Mouse (Mus musculus): ENCODE results near the gene Gm45208. TPM values are rescaled to one million over a fixed set of nuclear protein-coding genes. Genes with fewer than 3 reads are reported as not detected.

The Gm45208 gene
- polyA plus RNA-seq, 1 experiment: 0.22 TPM

GRCm38 (mm10) chrX:7722282-7722611 lies 202 bp downstream of the Gm45208 start:
- Histone ChIP-seq H3ac (ENCODE audit: control insufficient read depth, insufficient read length, low read depth) (peak overlapping the region; percentile 80), H3K27me3 (ENCODE audit: control insufficient read depth, insufficient read depth, insufficient read length) (no peaks in the 10 kb centered on the region), H3K36me3 (ENCODE audit: control insufficient read depth, insufficient read depth) (no peaks in the 10 kb centered on the region), H3K79me3 (ENCODE audit: low read depth) (no peaks in the 10 kb centered on the region), H3K4me3 (ENCODE audit: insufficient read depth, poor library complexity, severe bottlenecking) (peak overlapping the region; percentile 41), H3K79me2 (ENCODE audit: control insufficient read depth, insufficient read depth) (peaks cover 8% of the 10 kb centered on the region)
- TF ChIP-seq FOSL1 (IDR thresholded peaks at IDR 0.05; ENCODE audit: insufficient read depth, low read length, poor library complexity, severe bottlenecking): no peak
- TF ChIP-seq MYOD1 (IDR thresholded peaks at IDR 0.05; ENCODE audit: control insufficient read depth, insufficient read length, low read depth): no peak
- TF ChIP-seq MAX (IDR thresholded peaks at IDR 0.05): no peak
- TF ChIP-seq MYOG (IDR thresholded peaks at IDR 0.05; ENCODE audit: control insufficient read depth, extremely low read depth, insufficient read length): no peak
- TF ChIP-seq CTCF (IDR thresholded peaks at IDR 0.05; ENCODE audit: control insufficient read depth, insufficient read depth, insufficient read length): no peak
- no peak for TF ChIP-seq USF1 (IDR thresholded peaks at IDR 0.05; ENCODE audit: low read depth)
- TF ChIP-seq CEBPB (IDR thresholded peaks at IDR 0.05; ENCODE audit: low read depth): no peak

DNA sequence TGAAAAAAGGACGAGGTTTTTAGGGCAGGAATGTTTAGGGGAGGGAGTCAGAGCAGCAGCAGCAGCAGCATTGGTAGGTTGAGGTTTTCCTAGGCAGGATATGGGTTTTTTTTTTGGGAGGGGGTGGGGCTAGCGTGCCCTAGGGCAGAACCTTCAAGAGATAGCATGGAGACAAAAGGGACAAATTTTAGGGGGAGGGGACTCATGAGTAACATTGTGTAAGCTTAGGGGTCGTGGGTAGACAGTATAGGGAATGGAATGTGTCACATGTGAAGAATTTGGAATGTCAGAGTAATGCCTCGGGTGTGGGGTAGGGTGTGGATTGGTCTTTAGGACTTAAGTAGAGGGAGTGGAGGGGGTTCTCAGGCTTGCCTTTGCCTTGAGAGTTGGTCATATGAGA lies 646 bp downstream of the Gm45208 start:
- no peaks in the 10 kb centered on the region for H3K79me3 ChIP-seq (ENCODE audit: low read depth)
- no peak overlapping the region for H3ac ChIP-seq (ENCODE audit: control insufficient read depth, insufficient read length, low read depth)
- no peak for TF ChIP-seq MYOD1 (IDR thresholded peaks at IDR 0.05; ENCODE audit: control insufficient read depth, insufficient read length, low read depth)
- TF ChIP-seq CEBPB (IDR thresholded peaks at IDR 0.05; ENCODE audit: low read depth): no peak
- no peak for TF ChIP-seq CTCF (IDR thresholded peaks at IDR 0.05; ENCODE audit: control insufficient read depth, insufficient read depth, insufficient read length)
- TF ChIP-seq USF1 (IDR thresholded peaks at IDR 0.05; ENCODE audit: low read depth): no peak
- no peak for TF ChIP-seq MAX (IDR thresholded peaks at IDR 0.05)
- no peak for TF ChIP-seq MYOG (IDR thresholded peaks at IDR 0.05; ENCODE audit: control insufficient read depth, extremely low read depth, insufficient read length)
- TF ChIP-seq FOSL1 (IDR thresholded peaks at IDR 0.05; ENCODE audit: insufficient read depth, low read length, poor library complexity, severe bottlenecking): no peak
- H3K4me3 ChIP-seq (ENCODE audit: insufficient read depth, poor library complexity, severe bottlenecking): peak overlapping the region; percentile 41
- no peaks in the 10 kb centered on the region for H3K36me3 ChIP-seq (ENCODE audit: control insufficient read depth, insufficient read depth)
- no peaks in the 10 kb centered on the region for H3K27me3 ChIP-seq (ENCODE audit: control insufficient read depth, insufficient read depth, insufficient read length)
- H3K79me2 ChIP-seq (ENCODE audit: control insufficient read depth, insufficient read depth): peaks cover 8% of the 10 kb centered on the region

- no peaks in the 10 kb centered on the region for H3K79me3 ChIP-seq (ENCODE audit: low read depth)
- no peak overlapping the region for H3ac ChIP-seq (ENCODE audit: control insufficient read depth, insufficient read length, low read depth)
- no peaks in the 10 kb centered on the region for H3K36me3 ChIP-seq (ENCODE audit: control insufficient read depth, insufficient read depth)
- TF ChIP-seq CTCF (IDR thresholded peaks at IDR 0.05; ENCODE audit: control insufficient read depth, insufficient read depth, insufficient read length) (no peak), USF1 (IDR thresholded peaks at IDR 0.05; ENCODE audit: low read depth) (no peak), CEBPB (IDR thresholded peaks at IDR 0.05; ENCODE audit: low read depth) (no peak), FOSL1 (IDR thresholded peaks at IDR 0.05; ENCODE audit: insufficient read depth, low read length, poor library complexity, severe bottlenecking) (no peak), MYOG (IDR thresholded peaks at IDR 0.05; ENCODE audit: control insufficient read depth, extremely low read depth, insufficient read length) (no peak), MAX (IDR thresholded peaks at IDR 0.05) (no peak), MYOD1 (IDR thresholded peaks at IDR 0.05; ENCODE audit: control insufficient read depth, insufficient read length, low read depth) (no peak)
- peaks cover 8% of the 10 kb centered on the region for H3K79me2 ChIP-seq (ENCODE audit: control insufficient read depth, insufficient read depth)
- no peak overlapping the region for H3K4me3 ChIP-seq (ENCODE audit: insufficient read depth, poor library complexity, severe bottlenecking)
- no peaks in the 10 kb centered on the region for H3K27me3 ChIP-seq (ENCODE audit: control insufficient read depth, insufficient read depth, insufficient read length)
Measured at GRCm38 (mm10) chrX:7724135-7724534, 2.1 kb downstream of the Gm45208 start.

DNA sequence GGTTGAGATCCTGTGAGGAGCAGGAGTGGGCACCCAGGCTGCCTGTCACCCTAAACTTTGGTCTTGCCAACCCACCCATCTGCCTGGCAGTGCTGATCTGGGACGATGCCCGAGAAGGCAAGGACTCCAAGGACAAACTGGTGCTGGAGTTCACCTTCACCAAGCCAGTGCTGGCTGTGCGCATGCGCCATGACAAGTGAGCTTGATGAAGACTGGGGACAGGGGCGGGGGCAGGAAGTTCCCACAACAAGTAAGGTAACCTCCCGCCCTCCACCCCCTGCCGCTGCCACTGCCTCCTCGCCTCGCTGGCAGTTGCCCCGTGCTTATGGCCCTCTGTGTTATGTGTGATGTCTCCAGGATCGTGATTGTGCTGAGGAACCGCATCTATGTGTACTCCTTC lies 3.8 kb downstream of the Gm45208 start:
- H3K79me3 ChIP-seq (ENCODE audit: low read depth): no peaks in the 10 kb centered on the region
- peaks cover 8% of the 10 kb centered on the region for H3K79me2 ChIP-seq (ENCODE audit: control insufficient read depth, insufficient read depth)
- H3K27me3 ChIP-seq (ENCODE audit: control insufficient read depth, insufficient read depth, insufficient read length): no peaks in the 10 kb centered on the region
- H3K36me3 ChIP-seq (ENCODE audit: control insufficient read depth, insufficient read depth): no peaks in the 10 kb centered on the region
- H3K4me3 ChIP-seq (ENCODE audit: insufficient read depth, poor library complexity, severe bottlenecking): no peak overlapping the region
- no peak overlapping the region for H3ac ChIP-seq (ENCODE audit: control insufficient read depth, insufficient read length, low read depth)
- TF ChIP-seq USF1 (IDR thresholded peaks at IDR 0.05; ENCODE audit: low read depth): no peak
- no peak for TF ChIP-seq CEBPB (IDR thresholded peaks at IDR 0.05; ENCODE audit: low read depth)
- no peak for TF ChIP-seq CTCF (IDR thresholded peaks at IDR 0.05; ENCODE audit: control insufficient read depth, insufficient read depth, insufficient read length)
- TF ChIP-seq MYOG (IDR thresholded peaks at IDR 0.05; ENCODE audit: control insufficient read depth, extremely low read depth, insufficient read length): no peak
- TF ChIP-seq FOSL1 (IDR thresholded peaks at IDR 0.05; ENCODE audit: insufficient read depth, low read length, poor library complexity, severe bottlenecking): no peak
- no peak for TF ChIP-seq MAX (IDR thresholded peaks at IDR 0.05)

GRCm38 (mm10) chrX:7727176-7727575 lies 5.1 kb downstream of the Gm45208 start:
- no peak overlapping the region for H3ac ChIP-seq (ENCODE audit: control insufficient read depth, insufficient read length, low read depth)
- H3K27me3 ChIP-seq (ENCODE audit: control insufficient read depth, insufficient read depth, insufficient read length): no peaks in the 10 kb centered on the region
- TF ChIP-seq MYOD1 (IDR thresholded peaks at IDR 0.05; ENCODE audit: control insufficient read depth, insufficient read length, low read depth) (no peak), MYOG (IDR thresholded peaks at IDR 0.05; ENCODE audit: control insufficient read depth, extremely low read depth, insufficient read length) (no peak), USF1 (IDR thresholded peaks at IDR 0.05; ENCODE audit: low read depth) (no peak), CEBPB (IDR thresholded peaks at IDR 0.05; ENCODE audit: low read depth) (peak; percentile 49), MAX (IDR thresholded peaks at IDR 0.05) (no peak)
- no peaks in the 10 kb centered on the region for H3K36me3 ChIP-seq (ENCODE audit: control insufficient read depth, insufficient read depth)
- H3K79me3 ChIP-seq (ENCODE audit: low read depth): no peaks in the 10 kb centered on the region
- no peak overlapping the region for H3K4me3 ChIP-seq (ENCODE audit: insufficient read depth, poor library complexity, severe bottlenecking)
- peaks cover 8% of the 10 kb centered on the region for H3K79me2 ChIP-seq (ENCODE audit: control insufficient read depth, insufficient read depth)

- Histone ChIP-seq H3K4me3 (ENCODE audit: insufficient read depth, poor library complexity, severe bottlenecking) (peak within 1 kb of the TSS; percentile 45), H3ac (ENCODE audit: control insufficient read depth, insufficient read length, low read depth) (peak within 1 kb of the TSS; percentile 76), H3K79me3 (ENCODE audit: low read depth) (no peaks in the 10 kb centered on the region), H3K27me3 (ENCODE audit: control insufficient read depth, insufficient read depth, insufficient read length) (no peaks in the 10 kb centered on the region), H3K79me2 (ENCODE audit: control insufficient read depth, insufficient read depth) (no peaks in the 10 kb centered on the region), H3K36me3 (ENCODE audit: control insufficient read depth, insufficient read depth) (no peaks in the 10 kb centered on the region)
- TF ChIP-seq MAX (IDR thresholded peaks at IDR 0.05) (peak; percentile 80), CTCF (IDR thresholded peaks at IDR 0.05; ENCODE audit: control insufficient read depth, insufficient read depth, insufficient read length) (no peak), FOSL1 (IDR thresholded peaks at IDR 0.05; ENCODE audit: insufficient read depth, low read length, poor library complexity, severe bottlenecking) (no peak), MYOG (IDR thresholded peaks at IDR 0.05; ENCODE audit: control insufficient read depth, extremely low read depth, insufficient read length) (no peak)
Measured at GRCm38 (mm10) chrX:7728215-7728921, 6.3 kb downstream of the Gm45208 start, which contains the start of gene Praf2. Praf2 (plus strand) TSS chrX:7728439.
